Mouse (Mus musculus) liver, postnatal 0 days (tissue): Measurements from ENCODE around the gene Avil.

Experiments used
- CTCF ChIP-seq: sonication (generic); IDR thresholded peaks from 2 replicates; pipeline ENCODE4 v1.5.1; 2016; ENCODE audit warnings: antibody characterized with exemption, low read depth
- EP300 ChIP-seq: IDR thresholded peaks from 2 replicates; pipeline ENCODE4 v1.6.1; 2016; ENCODE audit warnings: antibody characterized with exemption, low read depth, mild to moderate bottlenecking

DNA sequence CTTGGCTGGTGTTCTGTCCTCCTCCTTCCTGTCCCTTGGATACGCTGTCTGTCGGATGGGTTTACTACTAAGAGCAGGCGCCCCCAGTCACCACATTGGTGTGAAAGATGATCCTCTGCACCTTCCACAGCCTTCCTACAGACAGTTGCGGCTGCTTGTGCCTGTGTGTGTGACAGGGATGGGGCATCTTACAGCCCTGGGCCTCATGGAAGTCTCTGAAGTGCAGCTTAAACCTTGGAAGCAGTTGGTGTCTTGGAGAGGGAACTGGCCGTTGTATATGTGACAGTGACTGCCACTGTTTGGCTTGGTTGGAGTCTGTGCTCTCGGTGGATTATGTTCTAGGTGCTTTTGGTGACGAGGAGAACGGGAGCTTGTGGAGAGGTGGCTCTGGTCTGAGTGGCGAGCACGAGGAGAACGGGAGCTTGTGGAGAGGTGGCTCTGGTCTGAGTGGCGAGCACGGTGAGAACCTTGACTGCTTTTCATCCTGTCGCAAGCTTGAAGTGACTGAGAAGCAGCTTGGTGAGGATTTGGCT, 17.2 kb upstream of the Avil start:
- TF ChIP-seq CTCF: no peak
- TF ChIP-seq EP300: no peak
